Mouse (Mus musculus) thymus, postnatal 4 days (tissue): ENCODE measurements around the gene Papolb.
A peak's percentile ranks its signal among the peaks of the same experiment; 100 is the strongest.

ENCODE experiments used
- DNase-seq: peaks from one replicate; pipeline ENCODE4 v3.0.0; 2021

Gene Papolb

GRCm38 (mm10) chr5:142529915-142530314 is at the start of gene Papolb:
TSS of gene Papolb (minus strand) at chr5:142530076.
- DNase-seq, result no peak

DNA sequence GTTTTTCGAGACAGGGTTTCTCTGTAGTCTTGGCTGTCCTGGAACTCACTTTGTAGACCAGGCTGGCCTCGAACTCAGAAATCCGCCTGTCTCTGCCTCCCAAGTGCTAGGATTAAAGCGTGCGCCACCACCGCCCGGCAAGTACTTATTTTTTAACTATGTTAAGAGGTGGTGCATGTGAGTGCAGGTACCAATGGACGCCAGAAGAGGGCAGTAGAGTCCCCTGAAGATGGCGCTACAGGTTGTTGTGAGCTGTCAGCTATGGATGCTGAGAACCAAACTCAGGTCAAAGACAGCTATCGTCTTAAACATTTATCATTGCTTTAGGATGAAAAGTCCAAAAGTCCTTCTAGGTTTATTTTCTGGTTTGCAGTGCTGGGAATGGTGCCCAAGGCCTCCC is 48.3 kb upstream of the Papolb start:
- DNase-seq, result no peak

DNA sequence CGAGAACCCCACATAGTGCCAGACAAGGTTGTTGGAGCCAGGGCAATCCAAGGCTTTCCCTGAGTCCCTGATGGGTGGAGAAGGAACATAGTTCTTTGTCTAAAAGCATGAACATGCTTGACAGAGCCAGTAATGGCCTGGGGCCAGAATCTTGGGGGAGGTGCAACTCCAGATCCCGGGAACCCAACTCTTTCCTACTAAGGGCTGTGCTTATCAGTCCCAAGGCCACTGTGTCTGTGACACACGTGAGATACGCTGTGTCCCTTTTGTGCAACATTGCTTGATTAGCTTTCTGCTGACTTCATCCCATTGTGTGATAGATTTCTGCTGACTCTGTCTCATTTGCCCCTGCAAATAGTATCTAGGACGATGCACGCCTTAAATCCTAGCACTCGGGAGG is 47.0 kb upstream of the Papolb start:
- no peak for DNase-seq

DNA sequence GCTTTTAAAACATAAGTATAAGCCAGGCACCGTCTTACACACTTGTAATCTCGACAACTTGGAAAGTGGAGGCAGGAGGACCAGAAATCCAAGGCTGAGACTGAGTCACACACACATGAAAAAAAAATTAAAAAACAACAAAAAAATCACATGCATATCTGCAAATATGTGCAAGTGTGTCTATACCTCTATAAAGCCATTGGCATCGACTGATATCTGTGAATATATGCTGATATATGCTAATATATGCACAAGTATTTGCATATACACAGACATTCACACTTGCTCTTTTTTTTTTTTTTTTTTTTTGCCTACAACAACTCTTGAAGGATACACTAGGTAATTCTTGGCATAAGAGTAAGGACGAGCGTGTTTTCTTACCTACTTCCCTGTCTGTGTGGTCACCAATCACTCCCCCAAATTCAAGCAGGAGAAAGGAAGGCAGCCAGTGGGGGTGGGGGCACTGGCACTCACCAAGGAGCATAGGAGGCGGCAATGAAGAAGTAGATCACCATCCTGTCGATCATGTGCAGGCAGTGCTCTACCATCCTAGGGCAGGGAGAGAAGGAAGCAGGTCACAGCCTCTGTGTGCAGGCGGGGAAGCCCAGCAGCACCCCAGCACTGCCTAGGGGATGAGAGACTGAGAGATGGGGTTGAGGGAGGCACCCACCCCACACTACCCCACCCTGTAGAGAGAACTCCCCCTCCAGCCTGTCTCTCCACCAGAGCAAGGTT is 44.6 kb upstream of the Papolb start:
- DNase-seq, result no peak

GRCm38 (mm10) chr5:142564606-142565005 is 34.7 kb upstream of the Papolb start:
- no peak for DNase-seq

- DNase-seq, result no peak
Measured at GRCm38 (mm10) chr5:142560261-142560660, 30.4 kb upstream of the Papolb start.

GRCm38 (mm10) chr5:142557397-142558067 is 27.7 kb upstream of the Papolb start:
- DNase-seq, result peak; percentile 83

DNA sequence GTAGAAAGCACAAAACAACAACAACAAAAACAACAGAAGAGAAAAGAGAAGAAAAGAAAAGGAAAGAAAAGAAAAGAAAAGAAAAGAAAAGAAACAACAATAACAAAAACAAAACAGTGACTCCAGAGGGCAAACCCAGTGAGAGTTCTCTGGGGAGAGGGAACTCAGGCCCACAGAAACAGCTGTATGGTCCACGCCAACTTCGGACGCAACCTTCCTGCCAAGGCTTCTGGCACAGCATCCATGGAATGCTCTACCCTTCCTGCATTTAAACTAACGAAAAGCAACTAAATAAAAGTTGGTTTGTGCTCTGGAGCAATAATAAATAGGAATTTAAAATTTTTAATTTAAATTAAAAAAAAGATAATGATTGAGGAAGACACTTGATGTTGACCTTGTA is 26.8 kb upstream of the Papolb start:
- DNase-seq, result no peak

- no peak for DNase-seq
Measured at GRCm38 (mm10) chr5:142555866-142556265, 26.0 kb upstream of the Papolb start.

DNA sequence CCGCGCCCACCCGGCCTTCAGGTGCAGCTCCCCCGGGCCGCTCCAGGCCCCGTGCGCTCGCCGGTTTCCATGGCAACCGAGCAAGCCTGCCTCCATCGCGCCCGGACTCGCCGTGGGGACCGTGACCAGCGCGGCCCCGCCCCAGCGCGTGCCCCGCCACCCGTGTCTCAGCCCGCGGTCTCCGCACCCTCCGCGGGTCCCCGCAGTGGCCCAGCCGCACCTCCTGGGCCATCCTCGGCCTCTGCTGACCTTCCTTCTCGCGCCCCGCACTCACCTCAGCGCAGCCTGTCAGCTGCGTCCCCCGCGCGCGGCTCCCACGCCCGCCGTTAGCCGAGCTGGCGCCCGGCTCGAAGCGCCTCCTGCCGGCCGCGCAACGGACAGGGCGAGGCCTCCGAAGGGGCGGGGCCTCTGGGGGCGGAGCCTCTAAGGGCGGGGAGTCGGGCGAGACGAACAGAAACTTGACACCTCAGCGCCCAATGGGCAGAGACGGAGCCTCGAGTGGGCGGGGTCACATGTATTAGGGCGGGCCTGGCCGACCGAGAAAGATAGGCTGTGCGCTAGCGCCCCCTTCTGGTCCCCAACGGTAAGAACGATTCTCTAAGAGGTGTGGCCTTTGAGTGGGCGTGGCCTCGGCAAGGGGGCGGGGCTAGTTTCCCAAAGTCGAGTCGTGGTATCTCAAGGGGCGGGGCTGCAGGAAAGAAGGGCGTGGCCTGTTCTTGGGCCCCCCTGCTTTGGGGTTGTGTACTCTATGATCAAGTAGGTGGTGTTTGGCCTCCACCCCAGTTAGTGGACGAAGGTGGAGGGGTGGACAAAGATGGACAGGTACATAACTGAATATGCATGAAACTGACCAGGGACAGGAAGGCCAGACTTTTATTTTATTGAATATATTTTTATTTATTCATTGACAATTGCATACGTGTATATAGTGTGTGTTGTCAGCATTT is 21.1 kb upstream of the Papolb start, which contains the start of gene Radil:
Gene Radil (minus strand): TSS at position 393 of the 947 bp plus-strand sequence.
- DNase-seq, result peak; percentile 87

GRCm38 (mm10) chr5:142549961-142550705 is 20.3 kb upstream of the Papolb start:
- DNase-seq, result peak; percentile 9

DNA sequence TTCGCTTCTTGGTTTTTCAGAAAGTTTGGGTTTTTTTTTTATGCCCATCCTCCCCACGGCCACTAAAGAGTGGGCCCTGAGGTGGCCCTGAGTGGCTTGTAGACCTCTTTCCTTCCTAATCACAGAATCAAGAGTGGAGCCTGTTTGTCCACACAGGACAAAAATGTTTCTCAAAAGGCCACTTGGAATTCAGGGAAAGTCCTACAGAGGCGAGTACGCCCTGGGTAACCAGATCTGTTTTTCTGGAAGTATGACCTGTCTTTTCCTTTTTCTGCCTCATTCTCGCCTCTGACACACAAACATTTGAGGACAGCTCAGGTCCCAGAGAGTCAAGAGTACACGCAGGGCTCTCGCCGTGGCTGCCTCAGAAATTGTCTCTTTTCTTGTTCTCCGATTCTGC is 19.6 kb upstream of the Papolb start:
- no peak for DNase-seq

- DNase-seq, result no peak
Measured at GRCm38 (mm10) chr5:142547066-142547465, 17.2 kb upstream of the Papolb start.

GRCm38 (mm10) chr5:142546344-142546743 is 16.5 kb upstream of the Papolb start:
- DNase-seq, result no peak

DNA sequence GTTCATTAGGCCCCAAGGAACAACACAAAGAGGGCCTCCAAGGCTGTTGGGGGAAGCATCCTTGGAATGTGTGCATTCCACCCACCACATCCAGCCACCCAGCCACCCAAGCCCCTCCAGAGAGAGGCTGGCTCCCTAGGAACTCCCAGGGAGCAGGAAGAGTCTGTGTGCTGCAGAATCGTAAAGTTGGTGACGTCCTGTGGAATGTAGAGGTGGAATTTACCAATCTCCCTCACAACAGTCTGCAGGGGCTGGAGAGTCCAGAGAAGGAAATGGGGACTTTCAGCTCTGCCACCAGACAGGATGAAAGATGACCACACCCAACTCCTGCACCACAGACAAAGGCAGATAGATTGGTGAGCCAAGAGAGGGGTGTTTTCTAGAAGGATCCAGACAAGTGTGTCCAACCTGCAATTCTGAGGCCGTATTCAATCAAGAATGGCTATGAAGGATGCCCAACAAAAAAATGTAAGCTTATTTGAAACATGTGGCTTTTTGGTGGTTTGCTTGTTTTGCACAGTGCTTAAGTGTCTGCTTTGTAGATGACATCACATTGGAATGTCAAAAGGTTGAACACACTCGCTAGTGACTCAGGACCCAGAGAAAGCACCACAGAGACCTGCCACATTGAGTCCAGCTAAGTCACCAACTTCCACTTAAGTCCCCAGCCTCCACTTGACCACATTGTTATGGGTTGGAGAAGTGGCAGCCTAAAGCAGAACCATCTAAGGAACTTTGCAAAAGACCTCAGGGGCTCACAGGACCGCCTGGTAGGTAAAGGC is 15.3 kb upstream of the Papolb start:
- DNase-seq, result no peak

DNA sequence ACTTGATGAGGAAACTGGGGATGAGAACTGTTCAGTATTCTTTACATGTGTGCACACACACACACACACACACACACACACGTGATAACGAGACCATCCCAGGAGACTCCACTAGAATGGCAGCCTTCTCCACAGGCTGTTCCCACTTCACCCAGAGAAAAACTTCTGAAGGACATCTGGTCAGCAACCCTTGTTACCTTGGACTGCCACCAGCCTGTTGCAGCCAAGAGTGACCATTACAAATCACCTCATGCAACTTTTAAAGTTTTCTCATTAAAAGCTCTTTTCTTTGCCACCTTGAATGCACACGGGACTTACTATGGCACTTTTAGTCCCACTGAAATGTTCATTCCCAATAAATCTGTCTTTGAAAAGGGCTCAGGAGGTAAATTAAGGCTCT is 7.4 kb upstream of the Papolb start:
- DNase-seq, result no peak

- DNase-seq, result no peak
Measured at GRCm38 (mm10) chr5:142535388-142535787, 5.5 kb upstream of the Papolb start.

DNA sequence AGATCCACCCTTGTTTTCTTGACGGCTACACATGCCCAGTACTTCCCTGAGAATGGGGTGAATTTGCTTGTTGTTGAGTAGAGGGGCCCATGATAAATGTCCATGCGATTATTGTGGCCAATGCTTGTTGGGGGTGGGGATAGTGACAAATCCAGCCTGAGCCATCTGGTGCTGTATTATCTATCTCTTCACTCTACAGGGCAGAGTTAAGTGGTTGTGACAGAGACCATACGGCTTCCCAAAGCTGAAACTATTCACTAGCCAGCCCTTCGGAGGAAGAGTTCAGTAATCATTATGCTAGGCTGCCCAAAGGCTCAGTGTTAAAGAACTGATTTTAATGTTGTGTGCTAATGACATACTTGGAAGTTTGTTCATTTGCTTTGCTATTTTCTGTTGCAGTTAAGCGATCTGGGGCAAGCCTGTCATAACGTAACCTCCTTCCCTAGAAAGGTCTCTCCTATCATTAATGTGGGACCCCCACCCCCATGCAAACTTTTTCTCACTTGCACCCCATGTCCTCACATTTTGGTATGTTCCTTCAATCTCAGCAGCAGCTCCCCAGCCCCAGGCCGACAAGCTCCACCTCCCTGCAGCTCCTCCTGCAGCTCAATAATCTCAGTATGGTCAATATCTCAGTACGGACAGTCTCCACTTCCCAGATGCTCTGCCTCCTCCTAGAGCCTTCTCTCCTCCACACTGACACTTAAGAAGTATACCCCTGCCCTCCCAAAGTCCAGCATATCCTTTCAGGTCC is 5.0 kb downstream of the Papolb start:
- DNase-seq, result no peak

DNA sequence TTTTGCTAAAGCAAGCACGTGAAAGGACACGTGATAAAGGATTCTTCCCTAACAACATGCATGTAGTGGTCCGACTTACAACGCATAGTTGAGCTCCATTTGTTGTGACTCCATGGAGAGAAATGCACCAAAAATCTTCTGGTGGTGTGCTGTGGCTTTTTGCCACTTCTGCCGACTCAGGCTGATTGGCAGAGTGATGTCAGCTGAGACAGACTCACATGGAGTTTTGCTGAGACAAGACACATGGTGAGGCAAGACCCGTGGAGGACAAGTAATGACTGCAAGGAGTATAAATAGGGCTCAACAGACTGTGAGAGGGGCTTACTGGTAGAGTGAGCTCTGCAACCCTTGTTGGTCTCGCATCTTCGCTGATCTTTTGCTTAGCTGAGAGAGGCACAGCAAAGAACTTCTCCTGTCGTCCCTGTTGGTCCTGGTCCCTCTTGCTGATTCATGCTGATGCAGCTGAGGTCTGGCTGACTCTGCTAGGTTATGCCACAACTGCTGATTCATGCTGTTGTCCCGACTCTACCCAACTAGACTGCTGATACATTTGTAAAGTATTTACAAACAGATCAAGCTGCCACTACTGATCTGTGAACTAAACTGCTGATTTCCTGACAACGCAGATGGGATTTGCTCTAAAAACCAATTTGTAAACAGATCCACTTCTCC is 8.5 kb downstream of the Papolb start:
- no peak for DNase-seq

- DNase-seq, result no peak
Measured at GRCm38 (mm10) chr5:142520360-142520759, 9.5 kb downstream of the Papolb start.
